Mouse (Mus musculus) Muller cell, postnatal 12 days (primary cell): ENCODE data around the gene Spsb4.
A peak's percentile ranks its signal among the peaks of the same experiment; 100 is the strongest.
"Not testable (repeated sequence)": the region's sequence is repeated elsewhere in the genome, so short reads cannot be mapped to it uniquely, and the experiment has no call there.

ENCODE experiments used
- DNase-seq: peaks from one replicate; pipeline ENCODE4 v3.0.0-alpha.2; 2015; ENCODE audit errors: inconsistent ontology term

Spsb4 gene

GRCm38 (mm10) chr9:96954063-96954809 lies 64.4 kb downstream of the Spsb4 start:
- DNase-seq = no peak

- DNase-seq = no peak
These were observed 65.2 kb downstream of the Spsb4 start for GRCm38 (mm10) chr9:96953443-96953842.

- peak; percentile 46 for DNase-seq
These were observed 66.2 kb downstream of the Spsb4 start for GRCm38 (mm10) chr9:96952310-96952975.

GRCm38 (mm10) chr9:96949551-96949950 lies 69.1 kb downstream of the Spsb4 start:
- no peak for DNase-seq

GRCm38 (mm10) chr9:96948546-96948945 lies 70.1 kb downstream of the Spsb4 start:
- no peak for DNase-seq

GRCm38 (mm10) chr9:96947171-96947570 lies 71.5 kb downstream of the Spsb4 start:
- no peak for DNase-seq

GRCm38 (mm10) chr9:96944517-96944916 lies 74.1 kb downstream of the Spsb4 start:
- DNase-seq = no peak

GRCm38 (mm10) chr9:96942975-96943374 lies 75.7 kb downstream of the Spsb4 start:
- DNase-seq = no peak

- DNase-seq = no peak
These were observed 79.8 kb downstream of the Spsb4 start for GRCm38 (mm10) chr9:96938887-96939286.

GRCm38 (mm10) chr9:96936427-96936826 lies 82.2 kb downstream of the Spsb4 start:
- not testable (repeated sequence) for DNase-seq

- no peak for DNase-seq
These were observed 82.9 kb downstream of the Spsb4 start for GRCm38 (mm10) chr9:96935556-96936300.

- DNase-seq = no peak
These were observed 83.8 kb downstream of the Spsb4 start for GRCm38 (mm10) chr9:96934816-96935215.

GRCm38 (mm10) chr9:96932751-96933150 lies 85.9 kb downstream of the Spsb4 start:
- no peak for DNase-seq

GRCm38 (mm10) chr9:96923577-96924316 lies 94.9 kb downstream of the Spsb4 start:
- no peak for DNase-seq

GRCm38 (mm10) chr9:96923119-96923518 lies 95.5 kb downstream of the Spsb4 start:
- no peak for DNase-seq

- DNase-seq = peak; percentile 92
These were observed 101.8 kb downstream of the Spsb4 start for GRCm38 (mm10) chr9:96916620-96917538.

- DNase-seq = no peak
These were observed 102.6 kb downstream of the Spsb4 start for GRCm38 (mm10) chr9:96916076-96916475.

- DNase-seq = no peak
These were observed 103.8 kb downstream of the Spsb4 start for GRCm38 (mm10) chr9:96914851-96915250.

- no peak for DNase-seq
These were observed 104.6 kb downstream of the Spsb4 start for GRCm38 (mm10) chr9:96914005-96914404.

- no peak for DNase-seq
These were observed 109.1 kb downstream of the Spsb4 start for GRCm38 (mm10) chr9:96909503-96909902.

- DNase-seq = no peak
These were observed 109.9 kb downstream of the Spsb4 start for GRCm38 (mm10) chr9:96908737-96909136.
